Mouse (Mus musculus) kidney, adult 10 weeks (tissue): ENCODE results near the gene Cldn10. TPM values are rescaled to one million over a fixed set of nuclear protein-coding genes. Genes with fewer than 3 reads are reported as not detected.

Experiments used
- polyA plus RNA-seq: library from polyadenylated mRNA; stranded (reverse); fragments of 350-450 nt; fragmentation: Illumina TruSeq; extraction: RNeasy Lipid Tissue Mini Kit (QIAGEN cat#74804); gene quantifications from one replicate; pipeline ENCODE4 v1.2.3, GENCODE M21; 2014; ENCODE audit warnings: low read depth, low replicate concordance

Gene Cldn10
- polyA plus RNA-seq, result 821 TPM

DNA sequence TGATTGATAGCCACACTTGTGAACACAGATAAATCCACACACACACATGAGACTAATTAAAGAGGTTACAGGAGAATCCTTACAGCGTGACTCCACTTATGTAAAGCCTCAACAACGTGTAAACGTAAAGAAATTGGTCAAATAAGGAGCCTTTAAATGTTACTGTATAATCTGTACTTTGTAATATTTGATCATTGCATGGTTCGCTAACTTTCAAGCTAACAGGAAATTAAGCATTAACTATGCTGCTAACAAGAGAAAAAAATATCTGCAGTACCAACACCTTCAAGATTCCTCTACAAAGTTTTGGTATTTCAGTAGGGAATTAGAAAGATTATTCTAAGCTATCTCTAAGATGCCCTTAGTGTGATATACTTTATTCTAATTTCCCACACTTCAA lies at the start of gene Cldn10:
Cldn10 (plus strand) TSS at position 288 of the 400 bp plus-strand sequence.

Other genes with a start within 250 kb of the Cldn10 start
- gene Abcc4, start 81.7 kb upstream of the Cldn10 start, polyA plus RNA-seq, result 58.4 TPM
- 6.4 TPM for gene Dzip1, start 137.6 kb downstream of the Cldn10 start, polyA plus RNA-seq
- 201 TPM for gene Dnajc3, start 150.1 kb downstream of the Cldn10 start, polyA plus RNA-seq